Mouse (Mus musculus) testis, adult 2 months (tissue): ENCODE results near the gene Ppp1r14c.

Source experiments
- CTCF ChIP-seq: fragments of 200-500 bp; IDR thresholded peaks from 2 replicates; pipeline ENCODE4 v1.5.1; 2012; ENCODE audit warnings: low read depth, mild to moderate bottlenecking, inconsistent platforms, low read length, moderate library complexity; ENCODE audit not compliant: control insufficient read depth, insufficient read depth, insufficient replicate concordance
- POLR2A ChIP-seq: fragments of 200-500 bp; IDR thresholded peaks from 2 replicates; pipeline ENCODE4 v1.6.1; 2012; ENCODE audit warnings: low read depth, mild to moderate bottlenecking, inconsistent platforms, low read length, moderate library complexity; ENCODE audit not compliant: control insufficient read depth

GRCm38 (mm10) chr10:3452822-3453475 is 87.1 kb downstream of the Ppp1r14c start:
- TF ChIP-seq CTCF: no peak
- TF ChIP-seq POLR2A: no peak
